Mouse (Mus musculus) embryonic facial prominence, embryonic 14.5 days (tissue): Measurements from ENCODE around the gene Creg1. TPM values are rescaled to one million over a fixed set of nuclear protein-coding genes. Genes with fewer than 3 reads are reported as not detected.

Experiments used
- ATAC-seq: fragments of 200-750 bp; cut with Nextera tagmentation; 2 replicates; pipeline ENCODE4 v1.8.0; 2017; ENCODE audit warnings: low read depth, moderate number of reproducible peaks, moderate TSS enrichment
- DNase-seq: peaks from one replicate; pipeline ENCODE4 v3.0.0-alpha.2; 2015; ENCODE audit warnings: low spot score
- H3K27ac ChIP-seq: fragments of 300-500 bp; sonication (generic); replicated peaks from 2 replicates; pipeline ENCODE4 v1.5.1; 2014; ENCODE audit warnings: low read depth, mild to moderate bottlenecking, low read length, moderate library complexity
- H3K27me3 ChIP-seq: fragments of 300-500 bp; sonication (generic); replicated peaks from 2 replicates; pipeline ENCODE4 v1.6.1; 2014; ENCODE audit warnings: low read length; ENCODE audit not compliant: control insufficient read depth, insufficient read depth
- H3K36me3 ChIP-seq: fragments of 300-500 bp; sonication (generic); 2 replicates; pipeline ENCODE4 v1.6.1; 2014; ENCODE audit warnings: low read length, mixed read lengths; ENCODE audit not compliant: control insufficient read depth, insufficient read depth
- H3K4me1 ChIP-seq: fragments of 300-500 bp; sonication (generic); 2 replicates; pipeline ENCODE4 v1.6.1; 2014; ENCODE audit warnings: antibody characterized with exemption, low read length; ENCODE audit not compliant: control insufficient read depth, insufficient read depth
- H3K4me2 ChIP-seq: fragments of 300-500 bp; sonication (generic); 2 replicates; pipeline ENCODE4 v1.6.1; 2014; ENCODE audit warnings: low read depth, mild to moderate bottlenecking, low read length, moderate library complexity, mixed read lengths
- H3K4me3 ChIP-seq: fragments of 300-500 bp; sonication (generic); 2 replicates; pipeline ENCODE4 v1.5.1; 2014; ENCODE audit warnings: low read depth, mild to moderate bottlenecking, low read length
- H3K9ac ChIP-seq: fragments of 300-500 bp; sonication (generic); 2 replicates; pipeline ENCODE4 v1.6.1; 2014; ENCODE audit warnings: low read depth, mild to moderate bottlenecking, low read length, moderate library complexity, mixed read lengths
- H3K9me3 ChIP-seq: fragments of 300-500 bp; sonication (generic); 2 replicates; pipeline ENCODE4 v1.6.1; 2016; ENCODE audit warnings: low read length; ENCODE audit not compliant: control insufficient read depth
- WGBS: fragments of 180-500 bp; shearing (Covaris S2); extraction: QIAGEN DNeasy Blood & Tissue Kit; methylation state at CpG from one replicate; pipeline ENCODE4 v1.1.7; 2014; 5-methylcytosine and 5-hydroxymethylcytosine counted together
- polyA plus RNA-seq: library from polyadenylated mRNA; unstranded; fragments of >200 nt; fragmentation: Nextera tagmentation; extraction: Ambion mirVana; gene quantifications from 2 replicates; pipeline ENCODE4 v1.2.1, GENCODE M21; 2014

The Creg1 gene
- polyA plus RNA-seq, 1 experiment from 2014 or later = 77.1 TPM

- Histone ChIP-seq H3K4me3 (no peak overlapping the region), H3K36me3 (no peaks in the 10 kb centered on the region), H3K27me3 (no peaks in the 10 kb centered on the region), H3K9ac (no peak overlapping the region), H3K4me2 (no peak overlapping the region), H3K9me3 (no peaks in the 10 kb centered on the region), H3K27ac (no peak overlapping the region), H3K4me1 (peaks cover 14% of the 10 kb centered on the region)
- DNase-seq (no peak), ATAC-seq (no peak)
- WGBS = 63% methylated on average over 2 of the region's 2 CpGs
These were observed 47.1 kb downstream of the Creg1 start for GRCm38 (mm10) chr1:165810633-165811032.

- H3K9ac ChIP-seq = no peak overlapping the region
- no peaks in the 10 kb centered on the region for H3K27me3 ChIP-seq
- WGBS = 70% methylated on average over 5 of the region's 5 CpGs
- H3K4me3 ChIP-seq = no peak overlapping the region
- H3K4me1 ChIP-seq = peaks cover 14% of the 10 kb centered on the region
- no peaks in the 10 kb centered on the region for H3K9me3 ChIP-seq
- ATAC-seq = no peak
- no peak overlapping the region for H3K4me2 ChIP-seq
- no peaks in the 10 kb centered on the region for H3K36me3 ChIP-seq
- no peak overlapping the region for H3K27ac ChIP-seq
- no peak for DNase-seq
These were observed 47.6 kb downstream of the Creg1 start for GRCm38 (mm10) chr1:165811170-165811569.

GRCm38 (mm10) chr1:165812775-165813174 lies 49.2 kb downstream of the Creg1 start:
- Histone ChIP-seq H3K4me2 (no peak overlapping the region), H3K4me3 (no peak overlapping the region), H3K27ac (no peak overlapping the region), H3K9ac (no peak overlapping the region), H3K27me3 (no peaks in the 10 kb centered on the region), H3K4me1 (peaks cover 14% of the 10 kb centered on the region), H3K36me3 (no peaks in the 10 kb centered on the region), H3K9me3 (no peaks in the 10 kb centered on the region)
- 73% methylated on average over 3 of the region's 3 CpGs for WGBS
- DNase-seq (no peak), ATAC-seq (no peak)

GRCm38 (mm10) chr1:165814116-165814515 lies 50.6 kb downstream of the Creg1 start:
- no peaks in the 10 kb centered on the region for H3K27me3 ChIP-seq
- WGBS = 18% methylated on average over 7 of the region's 7 CpGs
- DNase-seq (peak; percentile 57), ATAC-seq (no peak)
- H3K4me3 ChIP-seq = no peak overlapping the region
- no peak overlapping the region for H3K27ac ChIP-seq
- H3K4me2 ChIP-seq = no peak overlapping the region
- H3K9ac ChIP-seq = peak overlapping the region; percentile 38
- H3K36me3 ChIP-seq = no peaks in the 10 kb centered on the region
- no peaks in the 10 kb centered on the region for H3K9me3 ChIP-seq
- H3K4me1 ChIP-seq = peaks cover 14% of the 10 kb centered on the region

GRCm38 (mm10) chr1:165814521-165815278 lies 51.2 kb downstream of the Creg1 start:
- no peak overlapping the region for H3K27ac ChIP-seq
- peak; percentile 61 for ATAC-seq
- H3K9me3 ChIP-seq = no peaks in the 10 kb centered on the region
- H3K4me1 ChIP-seq = peaks cover 14% of the 10 kb centered on the region
- H3K9ac ChIP-seq = peak overlapping the region; percentile 38; the same call in 1 of the 2 replicates
- DNase-seq = peak; percentile 72
- WGBS = 20% methylated on average over 14 of the region's 14 CpGs
- H3K36me3 ChIP-seq = no peaks in the 10 kb centered on the region
- no peak overlapping the region for H3K4me3 ChIP-seq
- no peaks in the 10 kb centered on the region for H3K27me3 ChIP-seq
- 0 out of 2 replicates have a peak overlapping the region, but pooled peaks have one; percentile 7 for H3K4me2 ChIP-seq

GRCm38 (mm10) chr1:165816391-165816790 lies 52.8 kb downstream of the Creg1 start:
- 84% methylated on average over 9 of the region's 9 CpGs for WGBS
- no peaks in the 10 kb centered on the region for H3K36me3 ChIP-seq
- no peak overlapping the region for H3K27ac ChIP-seq
- DNase-seq = no peak
- H3K9me3 ChIP-seq = no peaks in the 10 kb centered on the region
- H3K27me3 ChIP-seq = no peaks in the 10 kb centered on the region
- no peak overlapping the region for H3K4me3 ChIP-seq
- no peak overlapping the region for H3K9ac ChIP-seq
- ATAC-seq = no peak
- no peak overlapping the region for H3K4me2 ChIP-seq
- H3K4me1 ChIP-seq = peaks cover 14% of the 10 kb centered on the region

GRCm38 (mm10) chr1:165817264-165817663 lies 53.7 kb downstream of the Creg1 start:
- H3K4me2 ChIP-seq = no peak overlapping the region
- DNase-seq = peak; percentile 6
- no peak overlapping the region for H3K9ac ChIP-seq
- no peak for ATAC-seq
- no peak overlapping the region for H3K4me3 ChIP-seq
- H3K27ac ChIP-seq = no peak overlapping the region
- H3K27me3 ChIP-seq = no peaks in the 10 kb centered on the region
- peaks cover 14% of the 10 kb centered on the region for H3K4me1 ChIP-seq
- WGBS = 59% methylated on average over 9 of the region's 9 CpGs
- H3K36me3 ChIP-seq = no peaks in the 10 kb centered on the region
- no peaks in the 10 kb centered on the region for H3K9me3 ChIP-seq

- no peaks in the 10 kb centered on the region for H3K36me3 ChIP-seq
- H3K27ac ChIP-seq = no peak overlapping the region
- no peaks in the 10 kb centered on the region for H3K27me3 ChIP-seq
- no peak overlapping the region for H3K4me2 ChIP-seq
- H3K4me1 ChIP-seq = peaks cover 14% of the 10 kb centered on the region
- no peak overlapping the region for H3K4me3 ChIP-seq
- no peaks in the 10 kb centered on the region for H3K9me3 ChIP-seq
- DNase-seq (no peak), ATAC-seq (no peak)
- 33% methylated on average over 8 of the region's 8 CpGs for WGBS
- no peak overlapping the region for H3K9ac ChIP-seq
These were observed 54.8 kb downstream of the Creg1 start for GRCm38 (mm10) chr1:165818145-165818860.
